Mouse (Mus musculus) forebrain, postnatal 0 days (tissue): ENCODE data around the gene Prkrip1. TPM values are rescaled to one million over a fixed set of nuclear protein-coding genes. Genes with fewer than 3 reads are reported as not detected.

Experiments
- ATAC-seq: fragments of 200-750 bp; cut with Nextera tagmentation; 2 replicates; pipeline ENCODE4 v1.8.0; 2017; ENCODE audit warnings: mild to moderate bottlenecking, moderate library complexity
- DNase-seq: peaks from one replicate; pipeline ENCODE4 v3.0.0-alpha.2; 2015
- H3K27ac ChIP-seq: fragments of 300-500 bp; sonication (generic); 2 replicates; pipeline ENCODE4 v1.5.1; 2014; ENCODE audit warnings: low read depth, mild to moderate bottlenecking, antibody characterized with exemption, low read length, moderate library complexity, mixed read lengths
- H3K27me3 ChIP-seq: fragments of 300-500 bp; sonication (generic); 2 replicates; pipeline ENCODE4 v1.6.1; 2014; ENCODE audit warnings: mild to moderate bottlenecking, low read length, mixed read lengths; ENCODE audit not compliant: insufficient read depth
- H3K36me3 ChIP-seq: fragments of 300-500 bp; sonication (generic); 2 replicates; pipeline ENCODE4 v1.6.1; 2014; ENCODE audit warnings: mild to moderate bottlenecking, moderate library complexity; ENCODE audit not compliant: insufficient read depth
- H3K4me1 ChIP-seq: fragments of 300-500 bp; sonication (generic); 2 replicates; pipeline ENCODE4 v1.6.1; 2014; ENCODE audit warnings: antibody characterized with exemption; ENCODE audit not compliant: insufficient read depth
- H3K4me2 ChIP-seq: fragments of 300-500 bp; sonication (generic); 2 replicates; pipeline ENCODE4 v1.6.1; 2014; ENCODE audit warnings: low read depth, mild to moderate bottlenecking, moderate library complexity
- H3K4me3 ChIP-seq: fragments of 300-500 bp; sonication (generic); 2 replicates; pipeline ENCODE4 v1.5.1; 2014; ENCODE audit warnings: low read depth, low read length, mixed read lengths
- H3K9ac ChIP-seq: fragments of 300-500 bp; sonication (generic); 2 replicates; pipeline ENCODE4 v1.6.1; 2014; ENCODE audit warnings: mild to moderate bottlenecking
- H3K9me3 ChIP-seq: fragments of 300-500 bp; sonication (generic); 2 replicates; pipeline ENCODE4 v1.6.1; 2016; ENCODE audit warnings: low read length
- CTCF ChIP-seq: sonication (generic); IDR thresholded peaks from 2 replicates; pipeline ENCODE4 v1.5.1; 2016; ENCODE audit warnings: antibody characterized with exemption, control low read depth, low read depth
- WGBS: fragments of 180-500 bp; shearing (Covaris S2); extraction: QIAGEN DNeasy Blood & Tissue Kit; methylation state at CpG from one replicate; pipeline ENCODE4 v1.1.7; 2014; 5-methylcytosine and 5-hydroxymethylcytosine counted together
- polyA plus RNA-seq: library from polyadenylated mRNA; unstranded; fragments of >200 nt; fragmentation: Nextera tagmentation; extraction: Ambion mirVana; gene quantifications from 2 replicates; pipeline ENCODE4 v1.2.1, GENCODE M21; 2015
- total RNA-seq: library from RNA; depleted of rRNA; stranded (reverse); fragments of >200 nt; gene quantifications from 2 replicates; pipeline ENCODE4 v1.2.3, GENCODE M21; 2014

The Prkrip1 gene
- total and polyA plus RNA-seq, 2 experiments from 2014 or later: 19.8 to 61.3 TPM

DNA sequence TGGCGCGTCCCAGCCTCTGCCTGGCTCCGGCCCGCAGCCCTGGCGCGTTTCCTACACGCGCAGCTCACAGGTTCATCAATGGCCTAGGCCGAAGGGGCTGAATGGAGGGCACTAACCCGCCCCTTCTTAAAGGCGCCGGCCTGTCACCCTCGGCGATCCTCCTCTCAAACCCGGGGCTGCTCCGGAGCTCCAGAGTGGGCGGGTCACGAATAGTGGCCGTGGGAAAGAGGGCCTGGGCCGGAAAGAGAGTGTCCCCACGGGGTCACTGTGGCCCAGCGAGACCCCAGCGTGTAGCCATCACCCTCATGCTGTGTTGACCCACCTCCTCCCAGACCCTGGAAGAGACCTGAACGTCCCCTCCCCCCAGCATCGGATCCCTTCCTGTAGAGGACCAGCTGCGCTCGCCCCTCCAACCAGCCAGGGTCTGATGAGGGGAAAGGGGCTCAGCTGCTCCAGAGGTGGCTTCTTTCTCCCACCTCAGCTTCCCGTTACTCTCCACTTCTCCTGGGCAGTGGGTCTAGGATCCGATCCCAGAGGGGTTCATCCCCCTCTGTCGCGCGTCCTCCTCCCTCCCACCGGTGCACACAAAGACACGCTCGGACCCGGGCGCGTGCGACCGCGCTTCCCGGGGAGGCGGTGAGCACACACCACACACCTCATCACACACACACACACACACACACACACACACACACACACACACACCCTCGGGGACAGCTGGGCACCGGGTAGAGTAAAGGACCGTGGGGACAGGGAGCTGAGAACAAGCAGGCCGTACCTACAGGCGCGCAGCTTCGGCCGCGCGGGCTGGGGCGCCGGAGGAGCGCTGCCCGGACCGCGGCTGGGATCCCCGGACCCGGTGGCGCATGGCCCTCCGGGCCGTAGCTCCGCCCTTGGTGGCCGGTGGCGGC is 45.3 kb upstream of the Prkrip1 start:
- Histone ChIP-seq H3K4me3 (peak overlapping the region; percentile 90), H3K4me2 (peak overlapping the region; percentile 87), H3K27me3 (no peaks in the 10 kb centered on the region), H3K36me3 (peaks cover 3% of the 10 kb centered on the region; the same call in 1 of the 2 replicates), H3K9ac (peak overlapping the region; percentile 95), H3K9me3 (no peaks in the 10 kb centered on the region), H3K27ac (peak overlapping the region; percentile 84), H3K4me1 (peaks cover 12% of the 10 kb centered on the region; the same call in 1 of the 2 replicates)
- ATAC-seq (peak; percentile 50), DNase-seq (peak; percentile 60)
- WGBS: 3% methylated on average over 67 of the region's 67 CpGs
- TF ChIP-seq CTCF: no peak

DNA sequence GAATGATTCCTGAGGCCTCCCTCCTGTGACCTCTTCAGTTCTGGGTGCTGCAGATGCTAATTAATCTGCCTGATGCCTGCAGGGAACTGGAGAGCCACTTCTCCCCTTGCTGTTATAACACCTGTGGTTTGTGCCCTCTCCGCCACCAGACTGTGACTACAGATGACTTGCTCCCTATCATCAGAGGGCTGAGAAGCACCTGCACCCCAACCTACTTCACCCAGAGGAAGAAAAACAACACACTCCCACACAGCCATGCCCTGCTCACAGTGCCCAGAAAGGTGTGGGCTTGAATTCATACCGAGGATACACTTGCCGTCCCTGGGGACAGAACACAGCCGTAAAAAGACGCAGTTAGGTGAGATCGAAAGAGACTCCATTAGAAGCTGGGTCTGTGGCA is 42.4 kb upstream of the Prkrip1 start:
- H3K27ac ChIP-seq: no peak overlapping the region
- DNase-seq: no peak
- TF ChIP-seq CTCF: no peak
- no peak overlapping the region for H3K4me2 ChIP-seq
- H3K9me3 ChIP-seq: no peaks in the 10 kb centered on the region
- ATAC-seq: no peak
- no peak overlapping the region for H3K4me3 ChIP-seq
- H3K9ac ChIP-seq: no peak overlapping the region
- peaks cover 12% of the 10 kb centered on the region; the same call in 1 of the 2 replicates for H3K4me1 ChIP-seq
- no peaks in the 10 kb centered on the region for H3K36me3 ChIP-seq
- H3K27me3 ChIP-seq: no peaks in the 10 kb centered on the region
- WGBS: 83% methylated on average over 6 of the region's 6 CpGs

GRCm38 (mm10) chr5:136240381-136240780 is 41.6 kb upstream of the Prkrip1 start:
- Histone ChIP-seq H3K36me3 (no peaks in the 10 kb centered on the region; the same call in 1 of the 2 replicates), H3K9me3 (no peaks in the 10 kb centered on the region), H3K27ac (no peak overlapping the region), H3K4me1 (peaks cover 12% of the 10 kb centered on the region; the same call in 1 of the 2 replicates), H3K4me2 (no peak overlapping the region), H3K9ac (no peak overlapping the region), H3K4me3 (no peak overlapping the region), H3K27me3 (no peaks in the 10 kb centered on the region)
- DNase-seq (no peak), ATAC-seq (no peak)
- WGBS: 66% methylated on average over 1 of the region's 1 CpGs
- no peak for TF ChIP-seq CTCF

- no peak for ATAC-seq
- Histone ChIP-seq H3K36me3 (no peaks in the 10 kb centered on the region; the same call in 1 of the 2 replicates), H3K4me2 (peak overlapping the region; percentile 46), H3K27me3 (no peaks in the 10 kb centered on the region), H3K4me3 (peak overlapping the region; percentile 28), H3K4me1 (0 out of 2 replicates have a peak, but pooled peaks cover 2% of the 10 kb centered on the region), H3K9me3 (no peaks in the 10 kb centered on the region), H3K9ac (peak overlapping the region; percentile 39), H3K27ac (no peak overlapping the region)
- WGBS: 4% methylated on average over 19 of the region's 19 CpGs
- TF ChIP-seq CTCF: no peak
- no peak for DNase-seq
Observed at GRCm38 (mm10) chr5:136237607-136238006, 38.8 kb upstream of the Prkrip1 start.

- ATAC-seq: no peak
- peaks cover 4% of the 10 kb centered on the region for H3K36me3 ChIP-seq
- no peak overlapping the region for H3K27ac ChIP-seq
- DNase-seq: no peak
- no peaks in the 10 kb centered on the region for H3K27me3 ChIP-seq
- H3K4me1 ChIP-seq: no peaks in the 10 kb centered on the region
- TF ChIP-seq CTCF: no peak
- no peak overlapping the region for H3K4me2 ChIP-seq
- no peak overlapping the region for H3K4me3 ChIP-seq
- WGBS: 82% methylated on average over 5 of the region's 5 CpGs
- no peak overlapping the region for H3K9ac ChIP-seq
- no peaks in the 10 kb centered on the region for H3K9me3 ChIP-seq
Observed at GRCm38 (mm10) chr5:136236611-136237010, 37.8 kb upstream of the Prkrip1 start.

GRCm38 (mm10) chr5:136230348-136231035 is 31.7 kb upstream of the Prkrip1 start:
- DNase-seq: no peak
- Histone ChIP-seq H3K4me2 (no peak overlapping the region), H3K4me1 (no peaks in the 10 kb centered on the region), H3K27me3 (no peaks in the 10 kb centered on the region), H3K27ac (no peak overlapping the region), H3K4me3 (no peak overlapping the region), H3K9ac (no peak overlapping the region), H3K9me3 (no peaks in the 10 kb centered on the region), H3K36me3 (peaks cover 48% of the 10 kb centered on the region)
- ATAC-seq: no peak
- 79% methylated on average over 4 of the region's 4 CpGs for WGBS
- TF ChIP-seq CTCF: no peak
